Mouse (Mus musculus): ENCODE results near the gene Nans. TPM values are rescaled to one million over a fixed set of nuclear protein-coding genes. Genes with fewer than 3 reads are reported as not detected.

Gene Nans
- polyA plus RNA-seq, 1 experiment from 2014 or later: 65.8 TPM

GRCm38 (mm10) chr4:46498976-46499375 lies 9.9 kb downstream of the Nans start:
- no peak for ATAC-seq (ENCODE audit: low FRiP score, low TSS enrichment)
- H3K9ac ChIP-seq (ENCODE audit: low read depth, low read length): no peak overlapping the region
- peaks cover 62% of the 10 kb centered on the region for H3K36me3 ChIP-seq (ENCODE audit: control insufficient read depth, insufficient read depth, low read length)
- no peak overlapping the region for H3K4me2 ChIP-seq (replicated peaks; ENCODE audit: low read depth, low read length)
- 20% methylated on average over 4 of the region's 4 CpGs for WGBS
- no peak overlapping the region for H3K4me3 ChIP-seq (ENCODE audit: low read length)
- no peak overlapping the region for H3K27ac ChIP-seq (ENCODE audit: low read depth, low read length)
- no peaks in the 10 kb centered on the region for H3K9me3 ChIP-seq (ENCODE audit: control insufficient read depth, low read length)
- H3K27me3 ChIP-seq (ENCODE audit: control insufficient read depth, insufficient read depth, low read length): no peaks in the 10 kb centered on the region
- H3K4me1 ChIP-seq (ENCODE audit: control insufficient read depth, insufficient read depth, low read length): no peaks in the 10 kb centered on the region

GRCm38 (mm10) chr4:46502606-46503502 lies 13.8 kb downstream of the Nans start:
- 78% methylated on average over 16 of the region's 16 CpGs for WGBS

GRCm38 (mm10) chr4:46503881-46504280 lies 14.8 kb downstream of the Nans start:
- peaks cover 3% of the 10 kb centered on the region; the same call in 1 of the 2 replicates for H3K4me1 ChIP-seq (ENCODE audit: control insufficient read depth, insufficient read depth, low read length)
- no peak overlapping the region for H3K4me3 ChIP-seq (ENCODE audit: low read length)
- H3K27me3 ChIP-seq (ENCODE audit: control insufficient read depth, insufficient read depth, low read length): peaks cover 5% of the 10 kb centered on the region; the same call in 1 of the 2 replicates
- 81% methylated on average over 3 of the region's 3 CpGs for WGBS
- H3K9ac ChIP-seq (ENCODE audit: low read depth, low read length): no peak overlapping the region
- H3K4me2 ChIP-seq (replicated peaks; ENCODE audit: low read depth, low read length): no peak overlapping the region
- ATAC-seq (ENCODE audit: low FRiP score, low TSS enrichment): no peak
- no peak overlapping the region for H3K27ac ChIP-seq (ENCODE audit: low read depth, low read length)
- H3K36me3 ChIP-seq (ENCODE audit: control insufficient read depth, insufficient read depth, low read length): peaks cover 45% of the 10 kb centered on the region
- H3K9me3 ChIP-seq (ENCODE audit: control insufficient read depth, low read length): no peaks in the 10 kb centered on the region

More at GRCm38 (mm10) chr4:46502606-46503502, 13.8 kb downstream of the Nans start:
- H3K4me2 ChIP-seq (replicated peaks; ENCODE audit: low read depth, low read length): no peak overlapping the region
- H3K4me3 ChIP-seq (ENCODE audit: low read length): no peak overlapping the region
- H3K27me3 ChIP-seq (ENCODE audit: control insufficient read depth, insufficient read depth, low read length): peaks cover 5% of the 10 kb centered on the region; the same call in 1 of the 2 replicates
- no peaks in the 10 kb centered on the region for H3K9me3 ChIP-seq (ENCODE audit: control insufficient read depth, low read length)
- H3K9ac ChIP-seq (ENCODE audit: low read depth, low read length): no peak overlapping the region
- H3K4me1 ChIP-seq (ENCODE audit: control insufficient read depth, insufficient read depth, low read length): peaks cover 3% of the 10 kb centered on the region; the same call in 1 of the 2 replicates
- ATAC-seq (ENCODE audit: low FRiP score, low TSS enrichment): no peak
- H3K27ac ChIP-seq (ENCODE audit: low read depth, low read length): no peak overlapping the region
- H3K36me3 ChIP-seq (ENCODE audit: control insufficient read depth, insufficient read depth, low read length): peaks cover 45% of the 10 kb centered on the region

- 73% methylated on average over 8 of the region's 8 CpGs for WGBS
- Histone ChIP-seq H3K4me2 (replicated peaks; ENCODE audit: low read depth, low read length) (no peak overlapping the region), H3K27me3 (ENCODE audit: control insufficient read depth, insufficient read depth, low read length) (peaks cover 5% of the 10 kb centered on the region; the same call in 1 of the 2 replicates), H3K9ac (ENCODE audit: low read depth, low read length) (no peak overlapping the region), H3K4me3 (ENCODE audit: low read length) (no peak overlapping the region), H3K4me1 (ENCODE audit: control insufficient read depth, insufficient read depth, low read length) (peaks cover 3% of the 10 kb centered on the region; the same call in 1 of the 2 replicates), H3K36me3 (ENCODE audit: control insufficient read depth, insufficient read depth, low read length) (peaks cover 31% of the 10 kb centered on the region), H3K27ac (ENCODE audit: low read depth, low read length) (no peak overlapping the region), H3K9me3 (ENCODE audit: control insufficient read depth, low read length) (no peaks in the 10 kb centered on the region)
- ATAC-seq (ENCODE audit: low FRiP score, low TSS enrichment): no peak
Observed at GRCm38 (mm10) chr4:46505361-46506057, 16.5 kb downstream of the Nans start.

- H3K27ac ChIP-seq (ENCODE audit: low read depth, low read length): no peak overlapping the region; the same call in 1 of the 2 replicates
- H3K9ac ChIP-seq (ENCODE audit: low read depth, low read length): peak overlapping the region; percentile 50
- peak overlapping the region; percentile 93 for H3K4me2 ChIP-seq (replicated peaks; ENCODE audit: low read depth, low read length)
- peaks cover 5% of the 10 kb centered on the region; the same call in 1 of the 2 replicates for H3K27me3 ChIP-seq (ENCODE audit: control insufficient read depth, insufficient read depth, low read length)
- peak; percentile 96 for ATAC-seq (ENCODE audit: low FRiP score, low TSS enrichment)
- peaks cover 17% of the 10 kb centered on the region; the same call in 1 of the 2 replicates for H3K36me3 ChIP-seq (ENCODE audit: control insufficient read depth, insufficient read depth, low read length)
- under 1% methylated on average over 81 of the region's 94 CpGs for WGBS
- H3K4me1 ChIP-seq (ENCODE audit: control insufficient read depth, insufficient read depth, low read length): peaks cover 3% of the 10 kb centered on the region; the same call in 1 of the 2 replicates
- peak overlapping the region; percentile 60 for H3K4me3 ChIP-seq (ENCODE audit: low read length)
- H3K9me3 ChIP-seq (ENCODE audit: control insufficient read depth, low read length): no peaks in the 10 kb centered on the region
Observed at GRCm38 (mm10) chr4:46506801-46507610, 18.0 kb downstream of the Nans start.

- WGBS: 11% methylated on average over 16 of the region's 16 CpGs
- H3K36me3 ChIP-seq (ENCODE audit: control insufficient read depth, insufficient read depth, low read length): peaks cover 9% of the 10 kb centered on the region; the same call in 1 of the 2 replicates
- no peaks in the 10 kb centered on the region for H3K9me3 ChIP-seq (ENCODE audit: control insufficient read depth, low read length)
- no peak overlapping the region for H3K27ac ChIP-seq (ENCODE audit: low read depth, low read length)
- H3K4me1 ChIP-seq (ENCODE audit: control insufficient read depth, insufficient read depth, low read length): peaks cover 3% of the 10 kb centered on the region; the same call in 1 of the 2 replicates
- H3K27me3 ChIP-seq (ENCODE audit: control insufficient read depth, insufficient read depth, low read length): peaks cover 5% of the 10 kb centered on the region; the same call in 1 of the 2 replicates
- ATAC-seq (ENCODE audit: low FRiP score, low TSS enrichment): peak; percentile 69
- peak overlapping the region; percentile 93 for H3K4me2 ChIP-seq (replicated peaks; ENCODE audit: low read depth, low read length)
- H3K4me3 ChIP-seq (ENCODE audit: low read length): peak overlapping the region; percentile 60
- H3K9ac ChIP-seq (ENCODE audit: low read depth, low read length): no peak overlapping the region
Observed at GRCm38 (mm10) chr4:46507736-46508460, 18.9 kb downstream of the Nans start.

GRCm38 (mm10) chr4:46520491-46520890 lies 31.4 kb downstream of the Nans start:
- no peaks in the 10 kb centered on the region for H3K9me3 ChIP-seq (ENCODE audit: control insufficient read depth, low read length)
- no peak for ATAC-seq (ENCODE audit: low FRiP score, low TSS enrichment)
- WGBS: 82% methylated on average over 2 of the region's 2 CpGs

GRCm38 (mm10) chr4:46521457-46521856 lies 32.4 kb downstream of the Nans start:
- Histone ChIP-seq H3K27me3 (ENCODE audit: control insufficient read depth, insufficient read depth, low read length) (no peaks in the 10 kb centered on the region), H3K9ac (ENCODE audit: low read depth, low read length) (no peak overlapping the region), H3K4me1 (ENCODE audit: control insufficient read depth, insufficient read depth, low read length) (no peaks in the 10 kb centered on the region), H3K4me3 (ENCODE audit: low read length) (no peak overlapping the region), H3K36me3 (ENCODE audit: control insufficient read depth, insufficient read depth, low read length) (no peaks in the 10 kb centered on the region), H3K9me3 (ENCODE audit: control insufficient read depth, low read length) (no peaks in the 10 kb centered on the region), H3K27ac (ENCODE audit: low read depth, low read length) (no peak overlapping the region), H3K4me2 (replicated peaks; ENCODE audit: low read depth, low read length) (no peak overlapping the region)
- no peak for ATAC-seq (ENCODE audit: low FRiP score, low TSS enrichment)
- WGBS: 77% methylated on average over 10 of the region's 10 CpGs

More at GRCm38 (mm10) chr4:46520491-46520890, 31.4 kb downstream of the Nans start:
- H3K9ac ChIP-seq (ENCODE audit: low read depth, low read length): no peak overlapping the region
- no peaks in the 10 kb centered on the region for H3K27me3 ChIP-seq (ENCODE audit: control insufficient read depth, insufficient read depth, low read length)
- H3K4me3 ChIP-seq (ENCODE audit: low read length): no peak overlapping the region
- H3K4me1 ChIP-seq (ENCODE audit: control insufficient read depth, insufficient read depth, low read length): no peaks in the 10 kb centered on the region
- H3K4me2 ChIP-seq (replicated peaks; ENCODE audit: low read depth, low read length): no peak overlapping the region
- H3K27ac ChIP-seq (ENCODE audit: low read depth, low read length): no peak overlapping the region
- H3K36me3 ChIP-seq (ENCODE audit: control insufficient read depth, insufficient read depth, low read length): no peaks in the 10 kb centered on the region
